Mouse (Mus musculus): ENCODE results near the gene Sncb. TPM values are rescaled to one million over a fixed set of nuclear protein-coding genes. Genes with fewer than 3 reads are reported as not detected.

Gene Sncb
- polyA plus RNA-seq, 1 experiment = 0.53 TPM

- H3K36me3 ChIP-seq (ENCODE audit: control insufficient read depth, insufficient read depth, low read length) = no peaks in the 10 kb centered on the region
- H3K27ac ChIP-seq (ENCODE audit: control insufficient read depth, insufficient read depth, low read length) = no peak overlapping the region
- 84% methylated on average over 10 of the region's 10 CpGs for WGBS
- no peaks in the 10 kb centered on the region for H3K4me1 ChIP-seq (replicated peaks; ENCODE audit: control insufficient read depth, insufficient read depth, low read length)
- no peak for TF ChIP-seq POLR2A (IDR thresholded peaks at IDR 0.05; ENCODE audit: control insufficient read depth, extremely low read depth, insufficient read depth, low read length, poor library complexity)
- TF ChIP-seq CTCF (IDR thresholded peaks at IDR 0.05; ENCODE audit: borderline replicate concordance, control insufficient read depth, extremely low read depth, insufficient read depth, low read length, poor library complexity) = no peak
- H3K27me3 ChIP-seq (ENCODE audit: control insufficient read depth, insufficient read depth, low read length) = no peaks in the 10 kb centered on the region; the same call in 1 of the 2 replicates
- H3K4me3 ChIP-seq (ENCODE audit: control insufficient read depth, insufficient read depth, low read length) = no peak overlapping the region
- DNase-seq = no peak
Measured at GRCm38 (mm10) chr13:54714996-54715395, 51.4 kb downstream of the Sncb start.

GRCm38 (mm10) chr13:54714393-54714792, 52.0 kb downstream of the Sncb start:
- Histone ChIP-seq H3K4me3 (ENCODE audit: control insufficient read depth, insufficient read depth, low read length) (no peak overlapping the region), H3K27me3 (ENCODE audit: control insufficient read depth, insufficient read depth, low read length) (no peaks in the 10 kb centered on the region; the same call in 1 of the 2 replicates), H3K36me3 (ENCODE audit: control insufficient read depth, insufficient read depth, low read length) (no peaks in the 10 kb centered on the region), H3K4me1 (replicated peaks; ENCODE audit: control insufficient read depth, insufficient read depth, low read length) (no peaks in the 10 kb centered on the region), H3K27ac (ENCODE audit: control insufficient read depth, insufficient read depth, low read length) (no peak overlapping the region)
- WGBS = 47% methylated on average over 4 of the region's 4 CpGs
- TF ChIP-seq POLR2A (IDR thresholded peaks at IDR 0.05; ENCODE audit: control insufficient read depth, extremely low read depth, insufficient read depth, low read length, poor library complexity) = no peak
- no peak for TF ChIP-seq CTCF (IDR thresholded peaks at IDR 0.05; ENCODE audit: borderline replicate concordance, control insufficient read depth, extremely low read depth, insufficient read depth, low read length, poor library complexity)
- no peak for DNase-seq

GRCm38 (mm10) chr13:54710866-54711265, 55.5 kb downstream of the Sncb start:
- Histone ChIP-seq H3K4me3 (ENCODE audit: control insufficient read depth, insufficient read depth, low read length) (no peak overlapping the region), H3K27me3 (ENCODE audit: control insufficient read depth, insufficient read depth, low read length) (no peaks in the 10 kb centered on the region), H3K27ac (ENCODE audit: control insufficient read depth, insufficient read depth, low read length) (no peak overlapping the region), H3K36me3 (ENCODE audit: control insufficient read depth, insufficient read depth, low read length) (no peaks in the 10 kb centered on the region), H3K4me1 (replicated peaks; ENCODE audit: control insufficient read depth, insufficient read depth, low read length) (no peaks in the 10 kb centered on the region)
- no peak for TF ChIP-seq POLR2A (IDR thresholded peaks at IDR 0.05; ENCODE audit: control insufficient read depth, extremely low read depth, insufficient read depth, low read length, poor library complexity)
- no peak for TF ChIP-seq CTCF (IDR thresholded peaks at IDR 0.05; ENCODE audit: borderline replicate concordance, control insufficient read depth, extremely low read depth, insufficient read depth, low read length, poor library complexity)
- DNase-seq = no peak
- WGBS = 79% methylated on average over 3 of the region's 3 CpGs

Other genes with a start within 250 kb of the Sncb start
- gene 4833439L19Rik, start 201.2 kb downstream of the Sncb start, polyA plus RNA-seq (2012; rRNA removed) = 104 and 105 TPM in 2 replicates
- 19.8 and 20.5 TPM in 2 replicates for gene Arl10, start 191.6 kb downstream of the Sncb start, polyA plus RNA-seq (2012; rRNA removed)
- gene Nop16, start 176.5 kb downstream of the Sncb start, polyA plus RNA-seq (2012; rRNA removed) = 8.6 and 8.7 TPM in 2 replicates
- gene Higd2a, start 176.4 kb downstream of the Sncb start, polyA plus RNA-seq (2012; rRNA removed) = 112 and 116 TPM in 2 replicates
- gene Cltb, start 155.3 kb downstream of the Sncb start, polyA plus RNA-seq (2012; rRNA removed) = 42.2 and 44.6 TPM in 2 replicates
- 36.1 and 38.4 TPM in 2 replicates for gene Faf2, start 144.8 kb downstream of the Sncb start, polyA plus RNA-seq (2012; rRNA removed)
- gene Rnf44, start 72.7 kb downstream of the Sncb start, polyA plus RNA-seq (2012; rRNA removed) = 601 and 680 TPM in 2 replicates
- gene Cdhr2, start 65.1 kb downstream of the Sncb start, polyA plus RNA-seq (2012; rRNA removed) = 1.2 and 1.3 TPM in 2 replicates
- 0.18 and 0.19 TPM in 2 replicates for gene Gprin1, start 16.7 kb downstream of the Sncb start, polyA plus RNA-seq (2012; rRNA removed)
- not detected in 2 replicates for gene Eif4e1b, start 17.4 kb upstream of the Sncb start, polyA plus RNA-seq (2012; rRNA removed)
- 6.3 and 6.4 TPM in 2 replicates for gene Tspan17, start 22.8 kb upstream of the Sncb start, polyA plus RNA-seq (2012; rRNA removed)
- 3.1 and 5.9 TPM in 2 replicates for gene Unc5a, start 182.8 kb upstream of the Sncb start, polyA plus RNA-seq (2012; rRNA removed)